Mouse (Mus musculus) CH12.LX (cell line): Measurements from ENCODE around the gene 2410004B18Rik.

Experiments
- CTCF ChIP-seq, 2 experiments: IDR thresholded peaks in 1 of 2; conservative IDR thresholded peaks in 1 of 2; 2 replicates each; pipeline ENCODE4 v1.5.1; 2011 to 2012; ENCODE audit warnings: low read depth in 2 of 2, low read length in 2 of 2, improper control_type of control experiment in 1 of 2, inconsistent platforms in 1 of 2, mild to moderate bottlenecking in 1 of 2, moderate library complexity in 1 of 2
- EP300 ChIP-seq: IDR thresholded peaks from 2 replicates; pipeline ENCODE4 v1.6.1; 2011; ENCODE audit warnings: low read length, improper control_type of control experiment
- POLR2A ChIP-seq: IDR thresholded peaks from 2 replicates; pipeline ENCODE4 v1.6.1; 2011; ENCODE audit warnings: low read depth, mild to moderate bottlenecking, improper control_type of control experiment, low read length
- RCOR1 ChIP-seq: conservative IDR thresholded peaks from 2 replicates; pipeline ENCODE4 v1.6.1; 2012; ENCODE audit warnings: low read depth, mild to moderate bottlenecking, inconsistent platforms, low read length, improper control_type of control experiment
- USF1 ChIP-seq: IDR thresholded peaks from 2 replicates; pipeline ENCODE4 v1.6.1; 2014; ENCODE audit warnings: low read depth, mild to moderate bottlenecking, inconsistent platforms, low read length, improper control_type of control experiment

DNA sequence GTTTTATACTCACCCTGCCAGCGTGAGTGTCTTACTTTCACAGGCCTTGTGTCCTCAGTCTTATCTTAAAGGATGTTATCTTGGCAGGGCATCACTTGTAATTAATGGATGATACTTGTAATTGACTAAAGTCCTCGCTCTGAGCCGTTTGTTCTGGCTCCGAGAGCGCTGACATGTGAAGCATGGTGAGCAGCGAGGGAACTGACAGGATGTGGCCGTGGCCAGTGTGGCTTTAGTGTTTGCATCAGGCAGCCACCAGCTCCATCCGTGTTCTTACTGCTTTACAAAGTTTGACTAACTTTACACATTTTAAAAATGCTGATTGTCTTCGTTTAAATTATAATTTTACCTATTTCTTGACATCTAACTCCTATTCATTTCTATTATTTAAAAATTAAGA lies 4.0 kb upstream of the 2410004B18Rik start:
- TF ChIP-seq CTCF (conservative IDR thresholded peaks at IDR 0.05 in 1 of 2, IDR thresholded peaks at IDR 0.05 in 1 of 2; ENCODE audit: low read depth in 2 of 2, low read length in 2 of 2) (no peak), POLR2A (no peak), EP300 (peak; percentile 36; the same call in 1 of the 2 replicates), RCOR1 (no peak), USF1 (no peak)
